Mouse (Mus musculus) CD4-positive, CD25-positive, alpha-beta regulatory T cell, adult 4 months (primary cell): ENCODE results near the gene Fam83c. TPM values are rescaled to one million over a fixed set of nuclear protein-coding genes. Genes with fewer than 3 reads are reported as not detected.
A peak's percentile ranks its signal among the peaks of the same experiment; 100 is the strongest.

Experiments used
- ATAC-seq: one replicate; pipeline ENCODE4 v1.8.0; 2017
- polyA plus RNA-seq, 2 experiments: library from polyadenylated mRNA; unstranded; fragments of 100-300 nt; shearing (Covaris generic); gene quantifications; one replicate each; pipeline ENCODE4 v1.2.1; 2017

Gene Fam83c
- polyA plus RNA-seq, 2 experiments from 2014 or later = not detected

DNA sequence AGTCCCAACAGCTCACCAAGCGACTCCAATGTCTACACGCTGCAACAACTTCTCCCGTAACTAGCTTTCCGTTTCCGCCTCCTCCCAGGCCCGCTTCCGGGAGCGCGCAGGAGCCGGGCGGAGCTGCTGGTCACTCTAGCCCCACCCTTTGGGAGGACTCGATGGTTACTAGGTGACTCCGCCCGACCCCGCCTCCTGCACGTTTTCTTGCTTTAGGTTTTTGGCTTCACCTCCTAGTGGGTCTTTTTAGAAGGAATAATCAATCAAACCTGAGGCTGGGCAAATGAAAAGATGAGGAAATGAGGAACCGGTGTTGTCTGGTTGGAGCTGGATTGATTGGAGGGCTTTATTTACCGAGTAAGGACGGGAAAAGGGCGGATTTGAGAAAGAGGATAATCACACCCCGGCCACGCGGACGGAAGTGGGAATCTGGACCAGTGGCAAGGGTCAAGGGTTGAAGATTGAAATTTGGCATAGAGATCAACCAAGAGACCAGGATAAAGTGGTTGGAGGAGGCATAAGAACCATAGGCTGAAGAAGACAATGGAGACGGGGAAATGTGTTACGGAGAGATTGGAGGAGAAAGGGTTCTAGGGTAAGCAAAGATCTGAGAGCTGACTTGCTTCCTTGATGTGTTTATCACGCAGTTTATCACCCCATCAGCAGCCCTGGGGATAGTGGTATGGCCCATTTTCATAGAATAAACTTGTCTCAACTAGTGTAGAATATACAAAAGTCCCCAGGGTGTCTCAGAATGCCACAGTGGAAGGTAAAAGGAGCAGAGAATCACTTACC, 7.8 kb downstream of the Fam83c start, which contains the start of gene Eif6:
TSS of gene Eif6 (minus strand) at position 296 of the 795 bp plus-strand sequence.
- ATAC-seq = peak; percentile 98

DNA sequence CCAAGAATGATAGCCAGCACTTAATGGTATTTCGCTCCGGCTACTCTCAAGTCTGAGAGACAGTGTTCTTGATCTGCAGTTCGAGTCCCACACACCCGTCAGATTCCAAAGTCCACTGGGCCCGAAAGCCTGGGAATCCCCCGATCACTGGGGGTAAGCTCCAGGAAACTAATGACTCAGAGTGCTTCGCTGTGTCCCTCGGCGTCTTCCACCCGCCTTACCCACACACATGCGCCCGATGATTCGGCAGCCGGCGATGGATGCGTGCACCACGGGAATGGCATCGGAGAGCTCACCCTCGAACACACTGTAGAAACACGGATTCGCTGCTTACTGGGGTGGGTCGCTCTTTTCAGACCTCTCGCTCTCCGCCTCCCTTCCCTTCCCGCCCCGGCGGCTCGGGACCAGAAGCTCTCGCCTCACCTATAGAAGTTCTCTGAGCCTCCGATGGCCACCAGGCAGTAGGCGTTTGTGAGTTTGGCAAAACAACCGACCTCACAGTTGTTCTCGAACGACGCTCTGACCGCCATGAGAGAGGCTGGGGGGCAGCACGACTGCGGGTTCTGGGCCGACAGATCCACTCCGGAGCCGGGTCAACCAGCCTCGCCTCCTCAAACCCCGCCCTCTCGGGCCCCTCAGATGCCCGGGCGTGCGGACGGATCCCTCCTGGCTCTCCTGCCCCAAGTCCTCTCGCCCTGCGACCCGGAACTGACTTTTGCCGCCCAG, 8.6 kb downstream of the Fam83c start:
- peak; percentile 29 for ATAC-seq

DNA sequence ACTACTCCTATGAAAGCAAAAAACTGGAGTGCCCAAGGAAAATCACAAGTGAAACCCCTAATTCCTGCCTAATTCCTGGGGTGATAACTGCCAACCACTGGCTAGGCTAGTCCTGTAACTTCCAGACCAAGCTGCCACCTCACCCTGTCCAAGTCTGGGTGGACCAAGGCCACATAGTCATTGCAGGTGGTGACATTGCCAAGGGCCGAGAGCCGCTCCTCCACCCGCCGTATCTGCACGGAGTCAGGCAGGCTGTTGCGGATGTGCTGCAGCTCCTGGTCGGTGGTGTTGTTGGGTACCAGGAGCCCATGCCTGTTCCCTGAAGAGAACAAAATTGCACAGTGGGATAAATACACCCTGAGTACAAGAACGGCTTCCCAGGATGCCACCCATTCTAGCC, 10.9 kb downstream of the Fam83c start:
- no peak for ATAC-seq

DNA sequence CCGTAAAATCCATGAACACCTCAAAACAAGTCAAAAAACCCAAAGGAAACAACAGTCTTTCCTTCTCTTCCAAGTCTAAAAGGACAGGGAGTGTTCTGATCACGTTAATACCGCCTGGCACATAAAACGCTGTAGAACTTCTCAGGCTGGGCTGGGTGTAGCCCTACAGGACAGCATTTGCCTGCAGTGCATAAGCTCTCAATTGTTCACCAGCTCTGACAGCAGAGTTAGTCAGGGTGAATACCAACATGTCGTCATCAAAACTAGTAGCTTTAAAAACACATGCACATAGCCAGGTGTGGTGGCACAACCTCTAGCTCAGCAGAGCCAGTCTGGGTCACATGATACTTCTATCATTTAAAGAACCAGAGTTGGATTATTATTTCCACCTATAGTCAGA, 13.9 kb downstream of the Fam83c start:
- no peak for ATAC-seq

DNA sequence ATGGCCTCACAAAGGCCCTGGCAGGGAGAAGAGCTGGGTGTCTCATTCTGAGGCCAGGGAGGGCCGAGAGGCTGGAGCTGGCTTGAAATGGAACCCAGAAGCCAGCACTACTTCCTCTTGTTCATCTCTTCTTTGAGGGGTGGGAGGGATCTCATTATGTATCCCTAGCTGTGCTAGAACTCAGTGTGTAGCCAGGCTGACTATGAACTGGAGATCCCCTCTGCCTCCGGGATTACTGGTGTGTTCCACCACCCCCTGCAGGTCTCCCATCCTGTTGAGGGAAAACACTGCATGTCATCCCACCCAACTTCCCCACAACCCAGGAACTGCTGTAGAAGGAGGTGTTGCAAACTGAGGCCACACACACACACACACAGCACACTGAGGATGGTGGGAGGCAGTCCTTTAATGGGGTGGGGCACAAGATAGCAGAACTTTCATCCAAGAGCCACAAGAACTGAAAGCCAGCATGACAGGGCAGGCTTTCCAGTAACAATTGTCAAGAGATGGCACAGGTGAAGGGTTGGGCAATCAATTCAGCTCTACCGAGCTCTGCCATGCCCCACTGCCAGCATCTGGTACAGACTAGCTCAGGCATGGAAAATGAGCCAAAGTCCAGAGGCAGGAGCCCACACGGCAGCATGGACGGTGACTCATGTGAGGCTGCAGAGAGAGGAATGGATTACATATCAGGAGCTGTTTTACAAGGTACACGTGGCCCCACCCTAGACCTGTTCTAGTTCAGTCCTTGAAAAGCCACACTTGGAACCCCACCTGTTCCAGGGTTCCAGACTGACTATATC, 15.0 kb downstream of the Fam83c start:
- peak; percentile 9 for ATAC-seq

DNA sequence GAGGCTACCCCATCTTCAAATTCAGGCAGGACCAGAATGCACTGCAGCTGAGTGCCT, 15.4 kb downstream of the Fam83c start, which contains the start of gene BC029722:
TSS of gene BC029722 (minus strand) at position 35 of the 57 bp plus-strand sequence.
- no peak for ATAC-seq

DNA sequence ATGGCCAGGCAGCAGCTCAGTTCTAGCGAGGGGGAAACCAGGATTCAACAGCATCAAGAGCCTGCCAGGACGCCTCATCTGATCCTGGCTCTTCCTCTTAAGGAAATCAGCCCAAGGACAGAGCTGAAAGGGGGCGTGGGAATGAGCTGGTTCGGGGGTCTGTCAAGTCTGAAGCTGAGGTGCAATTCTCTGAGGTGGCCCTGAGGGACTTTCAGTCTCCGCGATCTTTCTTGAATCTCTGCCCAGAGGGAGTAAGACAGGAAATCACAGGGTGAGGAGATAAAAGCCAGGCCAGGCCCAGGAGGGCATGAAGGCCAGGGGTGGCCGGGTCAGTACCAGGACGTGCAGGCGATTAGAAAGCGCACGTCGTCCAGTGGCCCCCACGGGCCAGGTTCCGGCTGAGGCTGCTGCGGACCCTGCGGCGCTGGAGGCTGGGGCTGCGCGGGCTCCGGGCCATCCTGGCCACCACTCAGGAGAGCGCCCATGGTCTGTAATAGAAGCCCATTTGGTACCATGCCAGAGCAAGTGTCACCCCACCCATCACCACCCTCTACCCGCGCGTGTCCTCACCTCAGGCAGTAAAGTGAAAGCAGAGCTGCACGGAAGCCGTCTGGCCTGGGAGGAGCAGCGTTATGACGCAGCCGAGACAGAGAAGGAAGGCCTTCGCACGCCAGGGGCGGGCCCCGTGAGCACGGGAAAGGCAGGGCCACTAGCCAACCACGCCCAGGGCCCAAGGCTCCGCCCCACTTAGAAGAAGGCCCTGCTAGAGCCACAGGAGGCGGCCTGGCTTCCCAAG, 15.9 kb downstream of the Fam83c start:
- peak; percentile 99 for ATAC-seq

DNA sequence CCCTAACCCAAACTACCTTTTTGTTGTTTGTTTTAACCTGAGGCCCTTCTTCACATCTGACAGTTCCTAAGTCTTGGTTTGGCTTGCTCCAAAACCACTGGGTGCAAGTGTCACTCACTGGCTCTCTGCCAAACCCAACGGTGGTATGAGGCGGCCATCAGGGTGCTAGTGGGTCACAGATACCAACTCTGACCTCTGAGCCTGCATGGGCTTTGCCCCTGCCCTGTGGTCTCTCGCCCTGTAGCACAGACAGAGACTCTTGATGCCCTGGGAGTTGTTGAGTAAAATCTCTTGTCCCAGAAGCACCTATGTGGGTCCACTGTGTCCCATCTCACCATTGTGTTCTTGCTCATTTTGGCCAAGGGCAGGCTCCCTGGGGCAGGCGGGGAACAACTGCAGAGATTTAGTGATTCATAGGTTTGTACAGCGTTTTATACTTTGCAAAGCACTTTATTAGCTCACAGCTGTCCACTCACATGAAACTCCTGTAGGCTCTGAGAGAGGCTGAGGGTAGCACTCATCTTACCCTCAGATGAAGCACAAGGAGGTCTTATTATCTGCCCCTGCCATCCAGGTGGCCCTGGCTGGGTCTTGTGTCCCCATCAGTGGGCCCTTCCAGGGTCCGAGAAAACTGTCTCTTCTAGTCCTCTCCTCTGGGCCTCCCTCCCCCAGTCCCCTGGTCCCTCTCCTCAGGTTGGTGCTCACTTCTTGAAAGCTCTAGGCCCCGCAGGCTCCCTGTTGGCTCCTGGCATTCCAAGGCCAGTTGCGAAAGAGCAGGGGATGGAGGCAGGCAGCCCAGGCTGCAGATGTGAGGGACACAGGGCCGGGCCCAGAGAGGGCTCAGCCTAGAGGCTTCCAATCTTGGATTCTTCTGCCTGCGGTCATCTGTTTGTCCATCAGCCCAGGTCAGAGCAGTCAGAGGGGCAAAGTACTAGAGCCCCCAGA, 17.1 kb downstream of the Fam83c start:
- ATAC-seq = no peak

DNA sequence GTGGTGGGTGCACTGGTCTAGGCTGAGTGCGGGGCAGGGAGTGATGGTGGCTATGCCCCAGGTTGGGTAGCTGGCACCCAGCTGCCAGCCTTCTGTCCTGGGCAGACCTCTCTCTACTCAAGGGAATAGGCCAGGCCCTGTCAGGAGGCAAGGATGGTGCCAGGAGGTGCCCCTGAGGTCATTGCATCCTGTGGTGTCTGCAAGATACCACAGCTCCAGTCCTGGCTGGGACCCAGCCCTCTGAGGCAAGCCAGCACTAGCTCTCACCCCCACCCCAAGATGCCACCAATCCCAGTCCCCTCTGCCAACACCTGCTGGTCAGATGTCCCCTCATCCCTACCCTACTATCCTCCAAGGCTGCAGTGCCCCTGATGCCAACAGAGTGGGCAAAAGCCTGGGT, 18.5 kb downstream of the Fam83c start:
- ATAC-seq = no peak

DNA sequence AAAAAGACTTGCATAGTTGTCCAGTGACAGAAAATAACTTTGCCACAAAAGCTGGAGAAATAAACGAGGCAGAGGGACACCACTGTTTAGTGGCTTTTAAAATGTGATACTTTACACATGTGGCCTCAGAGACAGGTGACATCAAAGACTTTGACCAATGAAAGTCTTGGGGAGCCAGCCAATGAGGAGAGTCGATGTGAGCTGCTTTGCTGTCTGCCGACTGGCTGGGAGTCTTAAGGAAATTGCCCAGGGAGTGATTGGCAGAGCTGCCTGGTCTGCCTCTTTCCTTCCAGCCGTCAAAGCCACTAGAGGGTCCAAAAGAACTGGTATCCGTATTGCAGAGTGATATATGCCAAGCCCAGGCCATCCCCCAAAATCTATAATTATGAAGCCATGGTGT, 19.8 kb downstream of the Fam83c start:
- no peak for ATAC-seq

DNA sequence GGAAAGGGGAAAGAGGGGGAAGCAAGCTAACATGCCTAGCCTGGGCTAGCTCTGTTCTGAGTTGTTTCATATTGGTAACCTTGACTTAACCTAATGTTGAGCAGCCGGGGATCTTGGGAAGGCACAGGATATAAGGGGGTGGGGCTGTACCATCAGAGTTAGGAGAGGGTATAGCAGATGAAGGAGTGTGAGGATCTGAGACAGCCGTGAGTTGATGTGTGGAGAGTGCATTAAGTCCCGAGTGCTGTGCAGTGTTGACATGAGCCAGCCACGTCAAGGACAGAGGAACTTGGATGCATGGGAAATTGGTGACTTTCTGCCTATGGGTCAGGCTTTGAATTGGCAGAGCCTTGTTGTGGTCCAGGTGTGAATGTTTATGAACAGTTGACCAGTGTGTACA, 22.0 kb downstream of the Fam83c start:
- peak; percentile 19 for ATAC-seq

DNA sequence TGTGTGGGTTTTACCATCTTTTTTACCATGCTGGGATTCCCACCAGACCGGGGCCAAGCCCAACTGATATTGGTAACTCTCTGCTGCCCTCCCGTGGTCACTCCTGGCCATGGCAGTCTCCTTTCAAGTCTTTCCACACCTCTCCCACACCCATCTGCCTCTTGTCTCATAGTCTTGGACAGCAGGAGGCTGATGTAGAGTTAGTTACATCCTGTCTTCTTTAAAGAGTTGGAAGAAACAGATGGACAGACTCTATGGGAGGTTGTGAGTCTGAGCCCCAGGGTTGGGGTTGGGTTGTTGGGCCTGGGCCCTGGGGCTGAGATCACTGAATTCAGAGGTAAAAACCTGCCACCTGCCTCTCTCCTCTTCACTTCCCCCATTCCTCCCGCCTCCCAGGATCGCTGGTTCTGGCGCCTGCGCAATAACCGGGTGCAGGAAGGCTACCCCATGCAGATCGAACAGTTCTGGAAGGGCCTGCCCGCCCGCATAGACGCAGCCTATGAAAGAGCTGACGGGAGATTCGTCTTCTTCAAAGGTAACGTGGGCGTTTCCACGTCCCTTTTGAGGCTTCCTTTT, 22.7 kb downstream of the Fam83c start:
- peak; percentile 82 for ATAC-seq

DNA sequence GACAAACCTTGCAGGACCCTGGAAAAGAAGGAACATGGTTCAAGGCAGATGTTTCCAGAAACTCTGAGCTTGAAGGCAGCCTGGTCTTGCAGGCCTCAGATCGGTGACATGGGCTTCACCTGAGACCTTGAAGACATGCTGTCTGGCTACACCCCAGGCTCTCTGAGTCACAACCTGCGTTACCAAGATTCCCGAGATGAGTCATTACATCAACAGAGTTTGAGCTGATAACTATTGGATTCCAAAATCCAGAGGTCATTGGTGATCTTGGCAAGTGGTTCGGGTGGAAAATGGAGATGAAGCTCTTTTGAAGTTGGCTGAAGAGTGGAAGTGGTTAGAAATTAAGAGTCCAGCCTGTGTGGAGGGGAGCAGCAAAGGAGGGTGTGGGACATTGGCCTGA, 25.0 kb downstream of the Fam83c start:
- no peak for ATAC-seq

DNA sequence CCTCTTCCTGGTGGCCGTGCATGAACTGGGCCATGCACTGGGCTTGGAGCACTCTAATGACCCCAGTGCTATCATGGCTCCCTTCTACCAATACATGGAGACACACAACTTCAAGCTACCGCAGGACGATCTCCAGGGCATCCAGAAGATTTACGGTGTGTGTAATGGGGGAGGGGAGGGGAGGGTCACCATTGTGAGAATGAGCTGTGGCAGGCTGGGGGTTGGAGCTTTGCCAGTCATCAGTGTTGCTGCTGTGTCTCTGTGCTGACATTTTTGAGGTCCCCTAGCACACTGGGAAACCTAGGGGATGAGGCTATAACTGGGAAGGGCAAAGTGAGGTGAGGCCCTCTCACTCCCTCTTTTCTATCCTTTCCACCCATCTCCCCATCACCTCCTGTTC, 27.2 kb downstream of the Fam83c start:
- no peak for ATAC-seq

DNA sequence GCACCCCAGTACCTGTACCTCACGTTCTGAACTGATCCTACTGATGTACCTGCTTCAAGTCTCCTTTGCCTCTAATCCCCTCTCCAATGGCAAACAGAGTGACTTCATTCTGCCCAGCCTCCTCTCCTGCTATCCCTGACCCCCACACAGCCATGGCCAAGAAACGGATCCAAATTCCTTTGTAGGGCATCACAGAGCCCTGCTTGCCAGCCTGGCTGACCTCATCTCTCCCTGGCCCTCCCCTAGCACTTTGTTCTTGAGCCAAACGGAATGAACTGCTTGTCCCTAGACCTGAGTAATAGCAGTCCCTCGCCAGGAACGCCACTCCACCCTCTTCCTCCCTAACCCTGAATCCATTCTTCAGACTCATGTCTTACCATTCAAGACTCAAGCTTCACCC, 28.1 kb downstream of the Fam83c start:
- ATAC-seq = no peak

DNA sequence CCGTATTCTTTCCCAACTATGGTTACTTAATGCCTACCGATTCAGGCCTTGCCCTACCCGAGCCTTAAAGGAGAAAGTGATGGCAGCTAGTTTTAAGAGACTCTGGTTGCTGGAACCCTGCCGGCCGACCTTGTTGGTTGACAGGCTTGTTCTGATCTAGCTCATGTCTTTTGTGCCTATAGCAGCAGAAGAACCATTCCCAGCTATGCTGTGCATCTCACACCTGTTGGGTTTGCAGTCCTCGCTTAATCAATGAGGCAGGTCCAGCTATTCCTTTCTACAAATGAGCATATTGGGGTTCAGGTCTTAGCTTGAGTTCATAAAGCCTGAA, 28.8 kb downstream of the Fam83c start:
- ATAC-seq = no peak

DNA sequence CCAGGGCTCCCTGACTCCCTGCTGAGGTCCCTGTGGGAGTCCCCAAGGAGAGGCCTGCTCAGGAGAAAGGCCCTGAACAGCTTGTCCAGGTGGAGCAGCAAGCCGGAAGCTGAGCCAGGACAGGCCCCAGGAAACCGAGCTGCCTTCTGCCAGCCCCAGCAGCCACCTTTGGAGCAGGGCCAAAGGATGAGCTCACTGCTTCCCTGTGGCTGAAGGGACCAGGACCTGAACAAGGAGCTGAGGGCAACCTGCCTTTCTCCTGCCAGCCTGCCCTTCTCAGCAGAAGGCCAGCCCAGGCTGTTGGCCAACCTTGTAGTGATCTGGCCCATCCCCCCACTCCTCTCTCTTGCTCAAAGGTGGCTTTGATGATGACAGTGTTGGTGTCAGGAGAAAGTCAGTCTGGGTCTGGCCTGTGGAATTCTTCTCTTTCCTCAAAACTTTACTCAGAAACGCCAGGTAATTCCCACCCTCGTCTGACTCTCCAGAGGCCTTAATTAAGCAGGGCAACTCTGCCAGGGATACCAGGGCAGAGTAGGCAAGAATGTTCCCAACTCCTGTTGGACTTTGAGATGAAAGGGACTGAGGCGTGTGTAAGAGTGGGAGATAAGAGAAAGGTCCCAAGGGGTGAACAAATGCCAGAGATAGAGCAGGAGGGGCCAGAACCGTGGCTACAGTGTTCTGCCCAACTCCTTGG, 29.3 kb downstream of the Fam83c start:
- ATAC-seq = no peak

DNA sequence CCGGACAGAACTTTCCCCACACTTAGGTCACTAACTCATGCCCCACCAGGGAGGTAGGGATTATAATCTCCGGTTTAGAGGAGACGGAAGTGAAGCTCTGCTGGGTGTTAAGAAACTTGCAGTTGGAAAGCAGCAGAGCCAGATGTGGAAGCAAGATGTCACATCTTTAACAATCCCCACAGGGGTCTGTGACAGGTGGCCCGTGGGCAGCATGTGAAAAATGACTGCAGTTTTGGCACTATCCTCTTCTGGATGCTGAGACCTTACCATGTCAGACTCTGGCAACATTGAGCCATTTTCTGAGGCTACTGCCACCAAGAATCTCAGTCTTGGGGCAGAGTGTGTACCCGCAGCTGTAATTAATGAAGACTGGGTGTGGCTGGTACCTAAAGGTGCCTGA, 30.6 kb downstream of the Fam83c start:
- ATAC-seq = no peak

DNA sequence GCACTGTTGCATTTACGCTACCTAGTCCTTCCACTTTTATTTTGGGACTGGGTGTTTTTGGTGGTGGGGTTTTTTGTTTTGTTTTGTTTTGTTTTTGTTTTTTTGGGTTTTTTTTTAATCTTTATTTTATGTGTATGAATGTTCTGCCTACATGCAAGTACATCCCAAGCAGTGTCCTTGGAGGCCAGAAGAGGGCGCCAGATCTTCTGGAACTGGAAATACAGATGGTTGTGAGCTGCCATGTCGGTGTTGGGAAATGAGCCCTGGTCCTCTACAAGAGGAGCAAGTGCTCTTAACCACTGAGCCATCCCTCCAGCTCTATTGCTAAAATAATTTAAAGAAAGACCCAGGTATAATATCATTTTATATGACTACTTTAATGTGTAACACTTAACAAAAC, 31.9 kb downstream of the Fam83c start:
- no peak for ATAC-seq

DNA sequence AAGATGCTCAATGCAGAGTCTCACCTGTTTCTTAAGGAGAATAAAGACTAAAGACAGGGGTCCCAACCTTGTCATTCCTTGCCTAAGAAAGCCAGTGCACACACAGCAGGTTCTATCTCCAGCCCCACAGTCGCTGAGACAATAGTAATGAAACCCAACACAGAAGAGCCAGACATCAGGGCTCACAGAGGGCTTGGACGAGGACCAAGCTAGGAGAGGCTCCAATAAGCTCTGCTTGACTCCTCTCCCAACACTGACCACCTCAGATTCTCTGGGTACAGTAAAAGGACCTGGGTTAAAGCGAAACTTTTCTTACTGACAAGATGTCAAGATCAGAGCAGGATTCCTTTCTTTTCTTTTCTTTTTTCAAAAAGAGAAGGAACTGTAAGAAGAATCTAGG, 36.0 kb downstream of the Fam83c start:
- no peak for ATAC-seq
